Mouse (Mus musculus) cerebellum, adult 11-12 months (tissue): Measurements from ENCODE around the gene Tex14.

ENCODE experiments used
- DNase-seq: peaks from one replicate; pipeline ENCODE4 v3.0.0; 2022

The Tex14 gene

GRCm38 (mm10) chr11:87595976-87596375, 191.1 kb downstream of the Tex14 start:
- peak; percentile 65 for DNase-seq

GRCm38 (mm10) chr11:87596492-87596891, 191.6 kb downstream of the Tex14 start:
- peak; percentile 54 for DNase-seq

- DNase-seq, result peak; percentile 60
These were observed 192.2 kb downstream of the Tex14 start for GRCm38 (mm10) chr11:87597061-87597460.

GRCm38 (mm10) chr11:87599395-87600089, 194.7 kb downstream of the Tex14 start:
- peak; percentile 36 for DNase-seq

- peak; percentile 28 for DNase-seq
These were observed 195.5 kb downstream of the Tex14 start for GRCm38 (mm10) chr11:87600322-87600853.

- no peak for DNase-seq
These were observed 197.4 kb downstream of the Tex14 start for GRCm38 (mm10) chr11:87602234-87602633.

- DNase-seq, result no peak
These were observed 198.7 kb downstream of the Tex14 start for GRCm38 (mm10) chr11:87603571-87603970.
